Mouse (Mus musculus) kidney, adult 2 months (tissue): ENCODE measurements around the gene Prkce.

Source experiments
- CTCF ChIP-seq: fragments of 200-500 bp; conservative IDR thresholded peaks from 2 replicates; pipeline ENCODE4 v1.5.1; 2011; ENCODE audit warnings: low read depth, mild to moderate bottlenecking, control low read depth, low read length, moderate library complexity, mixed read lengths; ENCODE audit not compliant: insufficient read depth, insufficient read length
- POLR2A ChIP-seq: fragments of 200-500 bp; IDR thresholded peaks from one replicate; pipeline ENCODE4 v1.6.1; 2011; ENCODE audit warnings: low read depth, low read length, control low read depth

DNA sequence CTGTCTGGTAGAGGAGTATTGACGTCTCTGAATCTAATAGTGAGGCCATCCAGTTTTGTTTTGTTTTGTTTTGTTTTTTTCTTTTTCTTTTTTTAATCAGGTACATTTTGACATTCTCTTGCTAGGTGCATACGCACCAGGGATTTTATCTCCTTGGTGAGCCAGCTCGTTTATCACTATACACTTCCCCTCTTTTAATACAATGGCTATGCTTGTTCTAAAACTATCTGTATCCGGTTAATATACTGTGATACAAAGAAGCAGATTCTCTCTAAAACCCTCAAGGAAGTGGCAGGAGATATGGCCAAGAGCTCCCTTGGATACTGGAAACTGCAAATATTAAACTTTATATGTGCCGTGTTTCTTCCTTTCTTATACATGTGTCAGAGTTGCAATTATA is 319.1 kb downstream of the Prkce start:
- TF ChIP-seq CTCF (no peak), POLR2A (no peak)
